Mouse (Mus musculus) MEL (cell line): ENCODE measurements at regions not wholly inside any gene's neighbourhood (a gene's known extent, or its start where the extent isn't known, plus 50 kb on each side); places are given as distances from the start of the nearest gene placed in this dataset.

Source experiments
- TAL1 ChIP-seq: IDR thresholded peaks from 2 replicates; pipeline ENCODE4 v1.6.1; 2012; ENCODE audit warnings: mild to moderate bottlenecking, inconsistent platforms, low read length, moderate library complexity, mixed read lengths
- ZNF384 ChIP-seq: IDR thresholded peaks from 2 replicates; pipeline ENCODE4 v1.6.1; 2012; ENCODE audit warnings: low read depth, mild to moderate bottlenecking, inconsistent platforms, low read length, improper control_type of control experiment

- TF ChIP-seq TAL1 (no peak), ZNF384 (no peak)
Observed at GRCm38 (mm10) chr9:61047289-61047688, 252.9 kb downstream of the Uaca start.
